7 mouse cellular contexts compared by ENCODE assay signal in the genomic region with DNA sequence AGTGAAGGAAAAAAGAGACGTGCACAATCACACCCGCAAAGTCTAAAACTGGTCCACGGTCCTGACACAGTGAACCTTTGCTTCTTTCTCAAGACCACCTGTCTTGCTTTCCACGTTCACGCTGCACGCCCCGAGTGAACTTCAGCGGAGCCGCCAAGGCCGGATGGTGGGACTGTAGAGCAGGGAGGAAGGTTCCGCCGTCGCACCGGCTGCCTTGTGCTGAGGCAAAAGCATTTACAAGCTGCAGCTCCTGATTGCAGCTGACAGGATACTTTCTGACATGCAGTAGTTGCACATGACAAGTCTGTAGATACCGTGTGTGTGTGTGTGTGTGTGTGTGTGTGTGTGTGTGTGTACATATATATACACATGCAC. TPM values are rescaled to one million over a fixed set of nuclear protein-coding genes. Genes with fewer than 3 reads are reported as not detected.
DNase-seq lines count a peak whose midpoint lies in the region; ATAC-seq lines count a peak whose summit lies in the region.

No protein-coding gene starts in this region.

- peak overlapping the region; percentile 26 for H3K4me3 ChIP-seq in lung, embryonic 16.5 days (ENCODE audit: low read length)
- H3K4me3 ChIP-seq in hindbrain, embryonic 11.5 days (ENCODE audit: low read depth, low read length), result peak overlapping the region; percentile 41
- H3K4me3 ChIP-seq in midbrain, embryonic 13.5 days (replicated peaks), result peak overlapping the region; percentile 61

- H3K4me1 ChIP-seq in lung, embryonic 16.5 days (replicated peaks; ENCODE audit: control insufficient read depth, insufficient read depth, low read length), result peaks cover 10% of the 10 kb centered on the region; the same call in 1 of the 2 replicates
- H3K4me1 ChIP-seq in hindbrain, embryonic 11.5 days (replicated peaks; ENCODE audit: control insufficient read depth, insufficient read depth, low read length), result no peaks in the 10 kb centered on the region
- peaks cover 22% of the 10 kb centered on the region for H3K4me1 ChIP-seq in midbrain, embryonic 13.5 days (replicated peaks)

- no peaks in the 10 kb centered on the region for H3K27me3 ChIP-seq in lung, embryonic 16.5 days (ENCODE audit: control insufficient read depth, insufficient read depth, low read depth, low read length)
- no peaks in the 10 kb centered on the region; the same call in 1 of the 2 replicates for H3K27me3 ChIP-seq in hindbrain, embryonic 11.5 days (ENCODE audit: control insufficient read depth, insufficient read depth, low read length)
- H3K27me3 ChIP-seq in midbrain, embryonic 13.5 days, result peaks cover 6% of the 10 kb centered on the region

- no peaks in the 10 kb centered on the region for H3K36me3 ChIP-seq in lung, embryonic 16.5 days (ENCODE audit: control insufficient read depth, insufficient read depth, low read length)
- H3K36me3 ChIP-seq in hindbrain, embryonic 11.5 days (ENCODE audit: control insufficient read depth, insufficient read depth, low read length), result no peaks in the 10 kb centered on the region
- H3K36me3 ChIP-seq in midbrain, embryonic 13.5 days, result no peaks in the 10 kb centered on the region

- no peak for DNase-seq in lung, postnatal 14 days
- peak; percentile 12 to 16 for DNase-seq in cerebellum, postnatal 36 days
- DNase-seq in hindbrain, embryonic 11.5 days (ENCODE audit: low spot score), result peak; percentile 50
- no peak for DNase-seq in adrenal gland, adult 8-10 months

- H3K27ac ChIP-seq in lung, embryonic 16.5 days (ENCODE audit: low read length), result no peak overlapping the region
- H3K27ac ChIP-seq in hindbrain, embryonic 11.5 days (ENCODE audit: low read depth, low read length), result no peak overlapping the region
- no peak overlapping the region for H3K27ac ChIP-seq in midbrain, embryonic 13.5 days

- H3K9ac ChIP-seq in lung, embryonic 16.5 days (ENCODE audit: low read length), result 0 out of 2 replicates have a peak overlapping the region, but pooled peaks have one; percentile 21
- H3K9ac ChIP-seq in hindbrain, embryonic 11.5 days (ENCODE audit: low read depth, low read length), result 0 out of 2 replicates have a peak overlapping the region, but pooled peaks have one; percentile 2
- peak overlapping the region; percentile 43 for H3K9ac ChIP-seq in midbrain, embryonic 13.5 days (replicated peaks)

- no peak for ATAC-seq in lung, embryonic 16.5 days (ENCODE audit: low read depth)
- no peak for ATAC-seq in hindbrain, embryonic 11.5 days (ENCODE audit: low FRiP score)
- ATAC-seq in midbrain, embryonic 13.5 days, result no peak
- ATAC-seq in monocyte, adult 5-6 weeks (replicated peaks; ENCODE audit: insufficient number of reproducible peaks, low FRiP score, low TSS enrichment, poor library complexity, severe bottlenecking), result no peak

- H3K4me2 ChIP-seq in lung, embryonic 16.5 days (ENCODE audit: low read depth, low read length), result peak overlapping the region; percentile 70
- H3K4me2 ChIP-seq in hindbrain, embryonic 11.5 days (replicated peaks; ENCODE audit: low read depth, low read length), result peak overlapping the region; percentile 52
- H3K4me2 ChIP-seq in midbrain, embryonic 13.5 days (replicated peaks), result peak overlapping the region; percentile 91

- 9% methylated on average over 15 of the region's 15 CpGs for WGBS in lung, embryonic 16.5 days
- 5% methylated on average over 15 of the region's 15 CpGs for WGBS in hindbrain, embryonic 11.5 days
- 8% methylated on average over 15 of the region's 15 CpGs for WGBS in midbrain, embryonic 13.5 days

- H3K9me3 ChIP-seq in lung, embryonic 16.5 days (ENCODE audit: control insufficient read depth, low read length), result no peaks in the 10 kb centered on the region
- no peaks in the 10 kb centered on the region for H3K9me3 ChIP-seq in hindbrain, embryonic 11.5 days (ENCODE audit: control insufficient read depth, low read length)
- H3K9me3 ChIP-seq in midbrain, embryonic 13.5 days, result no peaks in the 10 kb centered on the region

RNA-seq across cellular contexts. Expression of a gene that starts 8.1 kb away (rescaled TPM):
- polyA plus RNA-seq in lung, embryonic 16.5 days (2015; fragmentation: Nextera tagmentation; extraction: Ambion mirVana), result 105 and 108 TPM in 2 replicates
- 133 and 144 TPM in 2 replicates for polyA plus RNA-seq in hindbrain, embryonic 11.5 days (2014; fragmentation: Nextera tagmentation; extraction: Ambion mirVana)
- 87.2 and 95.5 TPM in 2 replicates for polyA plus RNA-seq in midbrain, embryonic 13.5 days (2015; fragmentation: Nextera tagmentation; extraction: Ambion mirVana)
- 10 to 100 TPM; 46.8 to 54.3 (median 52.6) TPM for total RNA-seq in adrenal gland, adult 8-10 months (2022)
- 81.0 to 103 TPM (median 88.2 TPM) in 3 replicates for total RNA-seq in monocyte, adult 5-6 weeks (2017)

RNA-seq across cellular contexts. Expression of a gene that starts 25.5 kb away (rescaled TPM):
- polyA plus RNA-seq in lung, embryonic 16.5 days (2015; fragmentation: Nextera tagmentation; extraction: Ambion mirVana), result not detected in 2 replicates
- not detected in 2 replicates for polyA plus RNA-seq in hindbrain, embryonic 11.5 days (2014; fragmentation: Nextera tagmentation; extraction: Ambion mirVana)
- not detected in 2 replicates for polyA plus RNA-seq in midbrain, embryonic 13.5 days (2015; fragmentation: Nextera tagmentation; extraction: Ambion mirVana)
- not detected for total RNA-seq in adrenal gland, adult 8-10 months (2022)
- total RNA-seq in monocyte, adult 5-6 weeks (2017), result not detected in 3 replicates

RNA-seq across cellular contexts. Expression of a gene that starts 41.7 kb away (rescaled TPM):
- polyA plus RNA-seq in lung, embryonic 16.5 days (2015; fragmentation: Nextera tagmentation; extraction: Ambion mirVana), result not detected in 2 replicates
- polyA plus RNA-seq in hindbrain, embryonic 11.5 days (2014; fragmentation: Nextera tagmentation; extraction: Ambion mirVana), result not detected in 2 replicates
- not detected in 2 replicates for polyA plus RNA-seq in midbrain, embryonic 13.5 days (2015; fragmentation: Nextera tagmentation; extraction: Ambion mirVana)
- total RNA-seq in adrenal gland, adult 8-10 months (2022), result not detected
- total RNA-seq in monocyte, adult 5-6 weeks (2017), result not detected in 3 replicates

RNA-seq across cellular contexts. Expression of a gene that starts 59.9 kb away (rescaled TPM):
- not detected in 2 replicates for polyA plus RNA-seq in lung, embryonic 16.5 days (2015; fragmentation: Nextera tagmentation; extraction: Ambion mirVana)
- 0.04 TPM in 1 of 2 replicates, not detected in the other for polyA plus RNA-seq in hindbrain, embryonic 11.5 days (2014; fragmentation: Nextera tagmentation; extraction: Ambion mirVana)
- 0.05 TPM in 1 of 2 replicates, not detected in the other for polyA plus RNA-seq in midbrain, embryonic 13.5 days (2015; fragmentation: Nextera tagmentation; extraction: Ambion mirVana)
- not detected for total RNA-seq in adrenal gland, adult 8-10 months (2022)
- not detected in 3 replicates for total RNA-seq in monocyte, adult 5-6 weeks (2017)

Comparison
In these comparisons a context has a peak if more than half of its experiments do, and no peak if none do; other contexts are left out.
1. DNase-seq: peak in cerebellum, postnatal 36 days (2 of 2) and hindbrain, embryonic 11.5 days (single experiment); none in lung, postnatal 14 days (single experiment) and adrenal gland, adult 8-10 months (single experiment).
2. Peak in every context shown above with its lines, with median percentiles within 50 percentile points of each other: H3K4me2 ChIP-seq, H3K4me3 ChIP-seq and H3K9ac ChIP-seq.